Mouse (Mus musculus) adrenal gland, postnatal 4 days (tissue): ENCODE measurements around the gene Tnfsfm13. TPM values are rescaled to one million over a fixed set of nuclear protein-coding genes. Genes with fewer than 3 reads are reported as not detected.
"Not testable (repeated sequence)": the region's sequence is repeated elsewhere in the genome, so short reads cannot be mapped to it uniquely, and the experiment has no call there.

ENCODE experiments used
- DNase-seq, 2 experiments: peaks; one replicate each; pipeline ENCODE4 v3.0.0; 2021 to 2022; ENCODE audit warnings: low spot score in 2 of 2, mixed read lengths in 2 of 2
- total RNA-seq, 2 experiments: library from RNA; stranded (reverse); gene quantifications; 2 replicates each; pipeline ENCODE4 v1.2.3; 2021

The Tnfsfm13 gene
- total RNA-seq, 2 experiments from 2014 or later: 3.1 to 4.6 TPM

DNA sequence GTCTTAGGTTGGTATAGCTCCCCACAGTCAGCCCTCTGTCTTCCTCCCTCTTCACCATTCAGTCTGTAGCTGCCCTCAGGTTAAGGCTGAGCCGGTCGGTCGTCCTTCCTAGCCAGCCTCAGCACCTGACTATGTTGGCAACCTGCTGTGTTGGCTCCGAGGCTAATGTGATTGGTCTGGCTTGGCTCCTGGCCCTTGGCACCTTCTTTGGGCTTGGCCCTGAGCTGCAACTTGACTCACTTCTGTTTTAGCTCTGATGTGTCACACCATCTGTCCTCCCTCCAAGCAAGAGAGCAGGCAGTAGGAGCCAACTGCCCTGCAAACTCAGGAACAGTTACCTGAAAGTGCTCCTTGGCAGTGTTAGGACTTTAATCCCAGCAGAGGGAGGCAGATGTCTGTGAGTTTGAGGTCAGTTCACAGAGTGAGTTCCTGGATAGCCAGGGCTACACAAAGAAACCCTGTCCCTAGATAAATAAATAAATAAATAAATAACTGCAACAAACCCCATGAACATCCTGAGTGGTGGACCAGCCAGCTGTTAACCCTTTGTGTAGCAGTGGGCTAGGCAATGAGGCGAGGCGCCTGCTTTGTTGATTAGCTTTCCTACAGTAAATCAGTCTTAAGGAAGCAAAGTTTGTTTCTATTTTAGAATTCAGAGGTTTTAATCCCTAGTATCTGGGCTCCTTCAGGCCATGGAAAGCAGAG lies 11.0 kb upstream of the Tnfsfm13 start:
- peak in 1 of 2 experiments; percentile 47 for DNase-seq

DNA sequence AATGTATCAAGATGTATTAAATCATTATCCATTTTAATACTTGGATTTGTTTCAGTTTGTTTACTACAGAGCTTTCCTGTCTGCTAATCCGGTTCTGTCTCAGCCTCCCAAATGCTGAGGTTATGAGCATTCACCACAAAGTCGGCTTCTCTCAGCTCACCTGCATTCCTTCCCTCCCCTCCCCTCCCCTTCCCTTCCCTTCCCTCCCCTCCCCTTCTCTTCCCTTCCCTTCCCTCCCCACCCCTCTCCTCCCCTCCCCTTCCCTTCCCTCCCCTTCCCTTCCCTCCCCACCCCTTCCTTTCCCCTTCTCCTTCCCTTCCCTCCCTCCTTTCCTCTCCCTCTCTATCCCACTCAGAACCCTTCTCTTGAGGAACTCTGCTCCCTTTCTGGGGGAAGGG lies 8.7 kb upstream of the Tnfsfm13 start:
- no peak for DNase-seq

DNA sequence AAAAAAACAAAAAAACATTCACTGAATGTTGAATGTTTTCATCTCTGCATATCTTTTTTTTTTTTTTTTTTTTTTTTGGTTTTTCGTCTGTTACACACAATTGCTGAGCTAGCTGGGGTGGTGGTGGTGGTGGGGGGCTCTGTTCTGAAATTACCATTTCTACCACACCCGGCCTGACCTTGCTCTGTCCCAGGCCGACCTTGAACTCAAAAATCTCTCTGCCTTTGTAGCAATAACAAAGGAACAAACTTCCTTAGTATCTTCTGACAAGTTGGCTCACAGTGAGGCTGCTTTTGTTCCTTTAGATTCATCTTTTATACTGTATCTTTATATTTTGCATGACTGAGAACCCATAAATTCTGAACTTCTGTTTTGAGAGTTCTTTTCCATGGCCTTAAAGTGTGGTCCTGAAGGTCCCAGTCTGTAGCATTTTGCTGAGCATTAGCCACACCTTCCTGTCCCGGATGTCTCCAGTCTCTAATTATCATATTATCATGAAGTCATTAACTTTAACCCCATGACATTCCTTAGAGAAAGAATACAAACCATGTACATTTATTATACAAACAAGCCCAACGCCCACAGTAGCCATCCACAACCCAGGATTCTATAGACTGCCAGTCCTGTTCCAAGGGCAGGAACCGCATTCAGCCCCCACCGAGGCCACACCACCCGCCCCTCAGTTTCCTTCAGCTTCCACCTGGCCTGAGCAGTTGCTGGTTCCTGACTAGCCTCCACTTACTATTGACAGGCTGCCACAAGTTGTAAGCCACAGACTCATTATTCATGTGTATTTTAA lies 8.1 kb upstream of the Tnfsfm13 start:
- DNase-seq: no peak

DNA sequence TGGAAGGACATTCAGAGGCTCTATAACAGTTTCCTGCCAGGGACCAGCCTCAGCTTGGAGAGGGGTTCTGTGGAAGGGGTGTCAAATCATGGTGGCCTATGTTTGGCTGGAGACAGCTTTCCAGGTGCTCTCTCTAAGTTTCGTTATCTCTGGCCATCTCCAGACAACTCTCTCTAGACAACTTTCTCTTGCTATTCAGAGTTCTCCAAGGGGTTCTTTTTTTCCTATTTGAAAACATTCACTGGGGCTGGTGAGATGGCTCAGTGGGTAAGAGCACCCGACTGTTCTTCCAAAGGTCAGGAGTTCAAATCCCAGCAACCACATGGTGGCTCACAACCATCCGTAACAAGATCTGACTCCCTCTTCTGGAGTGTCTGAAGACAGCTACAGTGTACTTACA lies 7.5 kb upstream of the Tnfsfm13 start:
- not testable (repeated sequence) for DNase-seq

DNA sequence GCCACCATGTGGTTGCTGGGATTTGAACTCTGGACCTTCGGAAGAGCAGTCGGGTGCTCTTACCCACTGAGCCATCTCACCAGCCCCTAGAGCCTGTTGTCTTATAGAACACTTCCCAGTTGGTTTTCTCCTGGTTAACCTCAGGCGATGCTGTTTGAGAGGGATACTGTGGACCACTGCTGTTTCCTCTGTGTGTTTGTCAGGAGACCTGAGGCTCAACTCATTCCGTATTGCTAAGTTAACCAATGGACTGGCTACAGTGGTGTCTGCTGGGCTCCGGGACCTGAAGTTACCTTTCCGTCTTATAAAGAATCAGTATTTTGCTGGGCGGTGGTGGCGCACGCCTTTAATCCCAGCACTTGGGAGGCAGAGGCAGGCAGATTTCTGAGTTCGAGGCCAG lies 7.0 kb upstream of the Tnfsfm13 start:
- DNase-seq: not testable (repeated sequence)

DNA sequence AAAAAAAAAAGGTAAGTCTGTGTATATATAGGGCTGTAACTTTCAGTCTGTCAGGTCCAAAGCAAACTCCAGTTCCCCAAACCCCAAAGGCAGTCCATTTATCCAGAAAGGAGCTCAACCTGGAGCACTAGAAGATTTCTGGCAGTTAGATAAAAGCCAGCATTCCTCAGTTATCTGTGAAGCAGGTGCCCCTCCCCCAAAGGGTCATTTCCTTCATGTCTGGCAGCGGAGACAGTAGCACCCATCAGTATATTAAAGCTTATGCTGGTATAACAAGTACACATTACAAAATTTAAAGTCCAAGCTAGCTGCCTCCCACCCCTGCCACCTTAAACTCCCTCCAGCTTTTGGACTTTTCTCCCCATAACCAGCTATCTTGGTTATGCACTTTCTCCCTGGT lies 3.7 kb upstream of the Tnfsfm13 start:
- no peak for DNase-seq

DNA sequence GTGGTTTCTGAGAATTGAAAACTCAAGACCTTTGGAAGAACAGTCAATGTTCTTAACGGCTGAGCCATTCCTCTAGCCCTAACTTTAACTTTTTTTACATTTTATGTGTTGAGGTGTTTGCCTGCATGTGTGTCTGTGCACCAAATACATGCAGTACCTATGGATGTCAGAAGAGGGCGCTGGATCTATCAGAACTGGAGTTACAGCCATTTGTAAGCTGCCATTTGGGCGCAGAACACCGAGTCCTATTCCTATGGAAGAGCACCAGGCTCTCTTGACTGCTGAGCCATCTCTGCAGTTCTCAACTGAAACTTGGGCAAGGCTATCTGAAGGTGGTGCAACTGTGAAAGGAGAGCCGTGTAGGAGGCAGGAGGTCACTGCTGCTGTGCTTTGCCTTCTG lies 2.7 kb upstream of the Tnfsfm13 start:
- DNase-seq: no peak

DNA sequence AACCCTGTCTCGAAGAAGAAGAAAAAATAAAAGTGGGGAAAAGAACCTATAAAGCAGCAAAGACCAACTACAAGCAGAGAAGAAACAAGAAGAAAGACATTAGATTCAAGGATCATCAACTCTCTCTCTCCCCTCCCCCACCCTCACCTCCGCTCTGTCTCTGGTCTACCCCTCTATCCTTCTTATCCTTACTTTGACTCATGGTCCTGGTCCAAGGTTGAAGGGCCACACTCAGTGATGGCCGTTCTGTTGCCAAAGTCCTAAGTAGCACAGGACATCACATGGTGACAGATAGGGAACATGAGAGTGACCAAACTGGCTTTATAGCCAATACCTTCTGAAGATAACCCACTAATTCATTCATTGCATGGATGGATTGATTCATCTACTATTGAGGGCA lies 1.5 kb upstream of the Tnfsfm13 start:
- DNase-seq: no peak

DNA sequence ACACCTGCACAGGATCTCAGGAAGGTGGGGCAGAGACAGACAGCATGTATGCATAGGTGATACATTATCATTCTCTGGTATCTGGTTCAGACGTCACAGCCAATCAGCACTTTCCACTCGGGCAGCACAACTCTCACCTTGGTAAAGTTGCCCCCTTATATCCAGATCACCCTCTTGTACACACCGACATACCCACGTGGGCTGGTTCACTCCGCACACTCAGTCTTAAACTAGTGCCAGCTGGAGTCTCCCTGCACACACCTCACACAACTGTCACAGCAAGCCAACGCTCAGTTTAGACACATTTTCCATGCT lies 895 bp downstream of the Tnfsfm13 start:
- no peak for DNase-seq

DNA sequence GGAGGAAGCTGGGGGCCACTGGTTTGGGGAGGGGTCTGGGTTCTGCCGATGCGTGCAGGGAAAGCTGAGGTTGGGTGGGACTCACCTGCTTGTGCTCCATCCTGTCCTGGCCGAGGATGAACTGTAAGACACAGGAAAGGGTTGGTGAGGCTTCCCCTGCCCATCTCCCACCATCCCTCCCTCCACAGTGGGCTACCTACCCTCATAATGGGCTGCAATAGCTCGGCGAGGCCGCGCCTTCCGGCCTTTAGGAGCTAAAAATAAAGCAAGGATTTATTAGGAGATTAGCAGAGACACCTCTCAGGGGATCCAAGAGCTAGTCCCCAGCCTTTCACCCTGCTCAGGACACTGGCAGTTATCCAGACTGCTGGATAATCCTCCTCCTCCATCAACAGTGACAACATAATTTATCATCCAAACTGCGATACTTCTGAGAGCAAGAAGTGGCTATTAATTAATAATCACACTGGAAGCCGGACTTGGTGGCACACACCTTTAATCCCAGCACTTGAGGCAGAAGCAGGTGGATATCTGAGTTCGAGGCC lies 2.4 kb downstream of the Tnfsfm13 start:
- DNase-seq: no peak

DNA sequence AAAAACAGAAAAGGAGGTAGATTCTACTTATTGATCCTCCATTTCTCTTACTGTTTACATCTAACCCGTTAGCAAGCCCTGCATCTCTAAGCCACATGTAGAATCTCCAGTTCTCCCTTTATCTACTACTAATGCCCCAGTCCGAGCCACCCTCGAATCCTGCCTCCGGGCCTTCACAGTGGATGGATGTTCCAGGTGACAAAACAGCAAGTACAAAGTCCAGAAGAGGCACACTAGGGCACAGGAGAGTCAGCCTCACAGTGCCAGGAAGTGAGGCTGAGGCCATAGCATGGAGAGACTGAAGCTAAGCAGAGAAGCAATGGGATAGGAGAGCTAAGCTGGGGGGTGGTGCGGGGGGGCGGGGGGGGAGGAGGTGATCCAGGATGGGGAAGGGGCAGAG lies 3.0 kb downstream of the Tnfsfm13 start:
- no peak for DNase-seq

DNA sequence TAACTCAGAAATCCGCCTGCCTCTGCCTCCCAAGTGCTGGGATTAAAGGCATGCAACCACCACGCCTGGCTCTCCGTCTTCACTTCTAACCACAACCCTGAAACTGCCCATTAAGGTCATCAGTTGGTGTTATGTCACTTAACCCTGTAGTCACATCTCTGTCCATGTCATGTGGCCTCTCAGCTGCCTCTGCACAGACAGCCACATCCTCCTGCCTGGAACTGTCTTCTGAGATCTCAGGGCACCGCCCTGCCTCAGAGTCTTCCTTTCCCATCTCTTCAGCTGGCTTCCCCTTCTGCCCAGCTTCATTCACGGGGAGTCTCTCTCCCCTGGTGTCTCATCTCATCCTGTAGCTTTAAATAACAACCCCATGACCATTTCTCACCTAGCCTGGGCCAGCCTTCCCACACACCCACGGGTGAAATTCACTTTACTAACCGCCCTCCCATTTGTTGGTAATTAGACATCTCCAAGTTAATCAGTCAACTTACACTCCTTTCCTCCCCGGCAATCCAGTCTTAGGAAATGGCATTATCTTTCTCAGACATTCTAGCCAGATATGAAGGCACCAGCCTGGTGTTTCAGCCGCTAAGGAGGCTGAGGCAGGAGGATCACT lies 3.6 kb downstream of the Tnfsfm13 start:
- DNase-seq: no peak

DNA sequence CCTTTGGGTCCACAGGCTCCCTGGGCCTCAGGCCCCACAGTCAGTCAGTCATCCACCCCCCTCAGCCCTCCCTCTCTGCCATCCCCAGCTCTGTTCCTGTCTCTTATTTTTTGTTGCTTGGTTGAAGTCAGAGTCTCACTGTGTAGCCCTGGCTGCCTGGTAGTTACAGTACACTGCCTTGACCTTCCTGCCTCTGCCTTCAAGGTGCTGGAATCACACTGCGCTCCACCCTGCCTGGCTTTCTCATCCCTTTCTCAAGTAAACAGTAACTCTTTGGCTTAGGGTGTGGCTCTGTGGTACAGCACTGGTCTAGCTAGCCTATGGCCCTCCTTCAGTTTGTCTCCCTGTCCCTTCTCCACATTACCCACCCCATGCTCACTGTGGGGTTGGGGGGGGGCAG lies 6.0 kb downstream of the Tnfsfm13 start:
- no peak for DNase-seq

DNA sequence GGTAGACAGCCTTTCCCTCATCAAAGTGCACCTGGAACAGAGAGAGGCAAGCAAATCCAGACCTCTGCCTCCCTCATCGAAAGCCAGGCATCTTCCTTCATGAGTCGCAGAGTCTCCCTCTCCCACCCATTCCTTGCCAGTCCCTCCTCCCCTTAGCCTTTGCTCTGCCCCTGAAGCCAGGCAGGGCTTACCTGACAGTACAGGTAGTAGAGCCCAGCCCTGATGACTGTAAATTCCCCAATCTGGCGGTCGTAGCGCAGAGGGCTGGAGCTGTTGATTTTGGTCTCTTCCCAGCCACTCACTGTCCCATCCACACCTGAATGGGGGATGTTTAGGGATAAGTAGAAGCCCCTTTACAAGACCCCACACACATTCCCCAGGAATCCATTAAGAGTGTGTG lies 8.8 kb downstream of the Tnfsfm13 start:
- DNase-seq: no peak

DNA sequence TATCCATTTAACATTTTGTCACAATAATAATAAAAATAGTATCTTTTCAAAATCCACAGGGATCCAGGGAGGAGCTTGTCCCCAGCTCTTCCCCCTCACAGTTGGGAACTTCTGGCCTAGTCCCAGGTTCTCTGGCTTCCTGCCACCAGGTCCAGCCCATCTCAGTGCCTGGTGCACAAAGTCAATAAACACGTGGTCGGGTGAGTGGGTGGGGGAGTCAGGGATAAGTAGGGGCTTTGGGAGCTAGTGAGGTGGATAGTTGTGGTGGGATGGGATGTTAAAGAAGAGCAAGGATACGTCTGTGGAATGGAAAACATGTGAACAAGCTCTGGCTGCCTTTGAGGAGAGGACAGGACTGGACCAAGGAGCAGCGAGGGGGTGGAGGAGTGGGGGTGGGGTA lies 9.5 kb downstream of the Tnfsfm13 start:
- no peak for DNase-seq

DNA sequence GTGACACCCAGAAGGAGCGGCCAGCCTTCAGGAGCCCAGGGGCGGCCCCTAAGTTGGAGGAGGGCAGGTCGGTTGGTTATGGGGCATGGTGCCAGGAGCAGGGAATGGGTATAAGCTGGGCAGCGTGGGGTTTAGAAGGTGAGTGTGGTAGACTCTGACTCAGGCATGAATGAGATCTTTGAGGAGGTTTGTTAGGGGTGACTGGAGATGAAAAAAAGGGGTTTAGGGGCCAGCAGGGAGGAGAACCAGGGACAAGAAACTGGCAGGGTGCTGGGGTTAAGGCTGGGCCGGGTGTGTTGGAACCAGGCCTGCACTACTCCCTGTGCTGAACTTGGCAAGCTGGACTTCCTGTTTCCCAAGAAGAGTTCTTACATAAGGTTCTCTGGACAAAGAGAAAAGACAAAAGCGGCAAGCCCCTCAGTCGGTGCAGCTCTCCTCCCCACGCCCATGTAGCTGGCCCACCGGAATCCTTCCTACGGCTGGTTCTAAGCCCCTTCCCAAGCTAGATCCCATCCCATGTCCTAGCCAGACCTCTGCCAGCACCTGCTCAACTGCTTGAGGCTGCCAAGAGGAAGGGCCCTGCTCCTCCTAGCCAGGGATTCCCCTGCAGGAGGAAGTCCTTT lies 10.3 kb downstream of the Tnfsfm13 start, which contains the start of gene Tnfsf13:
Tnfsf13 (minus strand) TSS at position 259 of the 623 bp plus-strand sequence.
- no peak for DNase-seq

DNA sequence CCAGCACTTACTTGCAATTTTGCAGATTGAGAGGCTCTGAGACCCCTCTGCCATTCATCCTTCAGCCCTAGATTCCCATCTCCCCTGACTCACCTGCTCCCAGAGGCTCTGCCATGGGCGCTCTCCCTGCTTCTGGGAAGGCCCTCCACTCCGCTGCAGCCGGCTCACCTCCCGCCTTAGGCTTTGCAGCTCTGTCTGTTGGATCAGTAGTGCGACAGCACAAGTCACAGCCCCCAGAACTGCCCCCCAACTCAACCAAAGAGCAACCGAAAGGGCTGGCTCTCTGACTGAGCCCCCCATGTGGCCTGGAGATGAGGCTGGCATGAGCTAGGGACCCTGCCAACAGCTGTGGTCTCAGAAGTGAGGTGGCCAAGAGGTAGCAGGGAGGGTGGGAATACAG lies 11.0 kb downstream of the Tnfsfm13 start:
- DNase-seq: no peak

DNA sequence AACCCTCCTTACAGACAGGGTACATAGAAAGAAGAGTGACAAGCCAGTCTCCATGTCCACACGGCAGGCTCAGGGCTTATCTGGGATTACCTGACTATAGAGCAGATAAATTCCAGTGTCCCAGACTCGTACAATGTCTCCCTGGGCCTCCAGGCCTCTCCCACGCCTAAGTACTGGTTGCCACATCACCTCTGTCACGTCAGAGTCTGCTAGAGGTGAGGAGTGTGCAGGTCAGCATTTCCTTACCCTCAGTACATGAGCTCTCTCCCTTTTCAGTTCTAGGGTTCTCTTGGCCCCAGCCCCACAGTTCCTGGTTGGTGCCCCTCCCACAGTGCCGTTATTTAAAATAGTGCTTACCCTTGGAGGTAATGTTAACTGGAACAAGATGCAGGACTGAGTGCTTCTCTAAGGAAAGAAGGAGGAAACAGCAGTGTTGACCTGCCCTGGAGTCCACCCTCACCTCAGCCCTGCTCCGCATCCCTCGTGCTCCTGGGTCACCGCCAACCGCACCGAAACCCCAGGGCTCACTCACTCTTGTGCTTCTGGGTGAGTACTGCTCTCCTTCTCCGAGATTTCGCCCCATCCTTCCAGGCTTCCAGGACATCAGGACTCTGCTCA lies 11.7 kb downstream of the Tnfsfm13 start:
- DNase-seq: no peak

DNA sequence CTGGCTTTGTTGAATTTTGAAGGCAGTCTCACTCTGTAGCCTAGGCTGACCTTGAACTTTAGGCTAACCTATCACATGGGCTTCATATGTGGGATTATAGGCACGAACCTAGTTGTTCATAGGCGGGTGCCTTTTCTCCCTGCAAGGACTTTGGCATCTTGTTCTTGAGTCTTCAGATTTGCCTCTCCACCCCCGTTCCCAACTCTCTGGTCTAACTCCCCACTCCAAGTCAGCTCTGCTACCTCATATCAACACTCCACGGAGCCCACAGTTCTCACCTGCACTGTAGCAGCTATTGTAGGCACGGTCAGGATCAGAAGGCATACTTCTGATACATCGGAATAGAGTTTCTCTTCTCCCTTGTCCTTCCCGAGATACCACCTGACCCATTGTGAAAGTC lies 12.3 kb downstream of the Tnfsfm13 start:
- DNase-seq: no peak

DNA sequence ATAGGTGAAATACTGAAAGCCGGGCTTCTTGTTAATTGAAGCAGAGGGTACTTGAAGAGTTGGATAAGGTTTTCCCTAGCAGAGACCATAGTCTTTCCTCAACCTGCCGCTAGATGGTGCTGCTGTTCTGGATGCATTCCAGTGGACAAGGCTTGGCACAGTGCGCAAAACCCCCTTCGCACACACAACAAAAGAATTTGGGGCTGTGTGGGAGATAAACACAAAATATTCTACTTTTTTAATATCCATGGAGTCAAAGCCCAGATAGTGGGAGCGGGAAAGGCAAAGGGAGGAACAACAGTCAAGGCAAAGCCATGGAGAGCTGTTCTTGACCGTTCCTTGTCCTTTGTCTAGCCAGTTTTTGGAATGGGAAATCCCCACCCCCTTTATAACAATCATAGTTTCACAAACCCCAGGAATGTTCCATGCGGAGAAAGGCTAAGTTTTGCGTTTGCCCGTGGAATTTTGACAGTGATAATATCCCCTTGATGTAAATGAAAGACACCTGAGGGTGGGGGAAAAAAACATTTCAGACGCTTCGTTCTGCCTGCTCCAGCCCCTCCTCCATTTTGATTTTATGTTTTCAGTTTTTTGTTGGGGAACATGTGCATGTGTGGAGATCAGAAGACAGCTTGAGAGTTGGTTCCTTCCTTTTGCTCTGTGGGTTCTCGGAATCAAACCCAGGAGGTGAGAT lies 12.9 kb downstream of the Tnfsfm13 start:
- DNase-seq: peak in 1 of 2 experiments; percentile 84
